Mouse (Mus musculus) megakaryocyte-erythroid progenitor cell, adult 5-6 weeks (primary cell): Measurements from ENCODE around the gene Tmem184b. TPM values are rescaled to one million over a fixed set of nuclear protein-coding genes. Genes with fewer than 3 reads are reported as not detected.

ENCODE experiments used
- ATAC-seq: replicated peaks from 2 replicates; pipeline ENCODE4 v1.8.0; 2016; ENCODE audit warnings: mild to moderate bottlenecking, inconsistent platforms; ENCODE audit not compliant: severe bottlenecking, poor library complexity, low FRiP score, low TSS enrichment
- total RNA-seq, 2 experiments: library from RNA; stranded (forward) in 1 of 2; stranded (reverse) in 1 of 2; fragments of 200-1000, 215-1000 nt in 1 of 2; fragments of >200 nt in 1 of 2; fragmentation: Nextera tagmentation in 1 of 2; gene quantifications; 2 replicates each; pipeline ENCODE4 v1.2.3; 2014 to 2017

The Tmem184b gene
- total RNA-seq, 2 experiments from 2014 or later = 5.0 to 8.3 TPM

GRCm38 (mm10) chr15:79350866-79351265 is 52.5 kb downstream of the Tmem184b start:
- ATAC-seq = no peak

- ATAC-seq = no peak
Measured at GRCm38 (mm10) chr15:79348651-79349050, 54.7 kb downstream of the Tmem184b start.

- ATAC-seq = peak; percentile 77
Measured at GRCm38 (mm10) chr15:79347845-79348506, 55.4 kb downstream of the Tmem184b start.

GRCm38 (mm10) chr15:79347165-79347844 is 56.1 kb downstream of the Tmem184b start:
- peak; percentile 49 for ATAC-seq

- ATAC-seq = no peak
Measured at GRCm38 (mm10) chr15:79346051-79346793, 57.1 kb downstream of the Tmem184b start, which contains the start of gene Maff. Gene Maff, plus strand, starts transcription at chr15:79346621.

GRCm38 (mm10) chr15:79344627-79345026 is 58.7 kb downstream of the Tmem184b start:
- no peak for ATAC-seq

- no peak for ATAC-seq
Measured at GRCm38 (mm10) chr15:79342641-79343337, 60.6 kb downstream of the Tmem184b start.

- no peak for ATAC-seq
Measured at GRCm38 (mm10) chr15:79338978-79339377, 64.4 kb downstream of the Tmem184b start.

GRCm38 (mm10) chr15:79335061-79335655 is 68.2 kb downstream of the Tmem184b start:
- no peak for ATAC-seq

GRCm38 (mm10) chr15:79333409-79333808 is 70.0 kb downstream of the Tmem184b start:
- no peak for ATAC-seq

GRCm38 (mm10) chr15:79330521-79330920 is 72.8 kb downstream of the Tmem184b start:
- no peak for ATAC-seq

- ATAC-seq = no peak
Measured at GRCm38 (mm10) chr15:79329979-79330363, 73.4 kb downstream of the Tmem184b start.

- ATAC-seq = no peak
Measured at GRCm38 (mm10) chr15:79329346-79329978, 73.9 kb downstream of the Tmem184b start.

- no peak for ATAC-seq
Measured at GRCm38 (mm10) chr15:79328939-79329275, 74.5 kb downstream of the Tmem184b start.

GRCm38 (mm10) chr15:79328058-79328938 is 75.1 kb downstream of the Tmem184b start, which contains the start of gene Pla2g6:
Gene Pla2g6, minus strand, starts transcription at chr15:79328390.
- ATAC-seq = peak; percentile 93

- ATAC-seq = peak; percentile 52
Measured at GRCm38 (mm10) chr15:79326971-79327961, 76.1 kb downstream of the Tmem184b start.

GRCm38 (mm10) chr15:79326264-79326663 is 77.1 kb downstream of the Tmem184b start:
- no peak for ATAC-seq
